Mouse (Mus musculus) kidney, adult 2 months (tissue): Measurements from ENCODE around the gene C130079G13Rik. TPM values are rescaled to one million over a fixed set of nuclear protein-coding genes. Genes with fewer than 3 reads are reported as not detected.

Experiments
- DNase-seq: peaks from one replicate; pipeline ENCODE4 v3.0.0; 2021
- H3K27ac ChIP-seq: fragments of 200-500 bp; 2 replicates; pipeline ENCODE4 v1.5.1; 2012; ENCODE audit warnings: low read depth, low read length, control low read depth, inconsistent platforms; ENCODE audit not compliant: insufficient read depth
- H3K27me3 ChIP-seq: fragments of 200-500 bp; replicated peaks from 2 replicates; pipeline ENCODE4 v1.6.1; 2012; ENCODE audit warnings: mild to moderate bottlenecking, moderate library complexity, low read length, inconsistent platforms; ENCODE audit not compliant: control insufficient read depth, insufficient read depth
- H3K36me3 ChIP-seq: fragments of 200-500 bp; 2 replicates; pipeline ENCODE4 v1.6.1; 2012; ENCODE audit warnings: mild to moderate bottlenecking, moderate library complexity, low read length, inconsistent platforms; ENCODE audit not compliant: control insufficient read depth, insufficient read depth
- H3K4me1 ChIP-seq: fragments of 200-500 bp; 2 replicates; pipeline ENCODE4 v1.6.1; 2011; ENCODE audit warnings: low read length; ENCODE audit not compliant: control insufficient read depth, insufficient read depth
- H3K4me3 ChIP-seq: fragments of 200-500 bp; 2 replicates; pipeline ENCODE4 v1.5.1; 2011; ENCODE audit warnings: mild to moderate bottlenecking, low read depth, low read length, control low read depth; ENCODE audit not compliant: insufficient read depth
- CTCF ChIP-seq: fragments of 200-500 bp; conservative IDR thresholded peaks from 2 replicates; pipeline ENCODE4 v1.5.1; 2011; ENCODE audit warnings: low read depth, mild to moderate bottlenecking, control low read depth, low read length, moderate library complexity, mixed read lengths; ENCODE audit not compliant: insufficient read depth, insufficient read length
- POLR2A ChIP-seq: fragments of 200-500 bp; IDR thresholded peaks from one replicate; pipeline ENCODE4 v1.6.1; 2011; ENCODE audit warnings: low read depth, low read length, control low read depth
- polyA plus RNA-seq: library from polyadenylated mRNA; depleted of rRNA; stranded (reverse); fragments of >200 nt; gene quantifications from 2 replicates; pipeline ENCODE4 v1.2.3, GENCODE M21; 2012; rRNA removed

The C130079G13Rik gene
- polyA plus RNA-seq, 1 experiment = not detected

DNA sequence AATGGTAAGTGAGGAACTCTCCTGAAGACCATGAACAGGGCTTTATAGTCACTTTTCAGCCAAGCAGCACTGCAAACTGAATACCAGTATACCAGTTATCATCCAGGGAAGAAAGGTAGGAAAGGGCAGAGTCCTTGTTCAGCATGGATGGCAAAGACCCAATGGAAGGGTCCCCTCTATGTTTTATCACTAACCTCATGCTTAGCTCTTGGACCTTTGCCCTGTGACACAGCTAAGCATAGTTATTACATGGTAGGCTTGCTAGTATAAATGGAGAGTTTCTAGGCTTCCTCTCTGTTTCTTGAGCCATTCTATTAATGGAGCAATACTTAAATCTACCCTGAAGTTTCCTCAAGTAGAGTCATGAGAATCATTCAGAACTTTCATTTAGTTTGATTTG is 49.6 kb downstream of the C130079G13Rik start:
- no peak overlapping the region for H3K27ac ChIP-seq
- H3K27me3 ChIP-seq = no peaks in the 10 kb centered on the region
- H3K4me3 ChIP-seq = no peak overlapping the region
- no peaks in the 10 kb centered on the region for H3K4me1 ChIP-seq
- H3K36me3 ChIP-seq = no peaks in the 10 kb centered on the region
- TF ChIP-seq CTCF (no peak), POLR2A (no peak)
- no peak for DNase-seq

Other genes with a start within 250 kb of the C130079G13Rik start
- gene Gm5538, start 195.4 kb upstream of the C130079G13Rik start, polyA plus RNA-seq = not detected in 2 replicates
- not detected in 2 replicates for gene Gm8298, start 64.2 kb upstream of the C130079G13Rik start, polyA plus RNA-seq
- gene Aadacl2, start 81.5 kb downstream of the C130079G13Rik start, polyA plus RNA-seq = not detected in 2 replicates
- gene Aadac, start 100.5 kb downstream of the C130079G13Rik start, polyA plus RNA-seq = 116 and 146 TPM in 2 replicates
- gene Sucnr1, start 156.7 kb downstream of the C130079G13Rik start, polyA plus RNA-seq = 23.5 and 29.5 TPM in 2 replicates